Mouse (Mus musculus) embryonic facial prominence, embryonic 11.5 days (tissue): ENCODE measurements around the gene Elavl2. TPM values are rescaled to one million over a fixed set of nuclear protein-coding genes. Genes with fewer than 3 reads are reported as not detected.

ENCODE experiments used
- microRNA-seq: library from miRNA; unstranded; fragments of <30 nt; microRNA quantifications from one replicate; pipeline ENCODE4, GENCODE M21; 2016; ENCODE audit warnings: borderline number of aligned reads
- polyA plus RNA-seq: library from polyadenylated mRNA; unstranded; fragments of >200 nt; fragmentation: Nextera tagmentation; extraction: Ambion mirVana; gene quantifications from 2 replicates; pipeline ENCODE4 v1.2.1, GENCODE M21; 2014

Gene Elavl2
- polyA plus RNA-seq, 1 experiment from 2014 or later, result 25.9 TPM

Small RNAs within 50 kb of the gene (microRNA-seq; reads per million reads assigned to microRNA genes)
- gene Mir6402, result not detected
